Mouse (Mus musculus): ENCODE data around the gene Car6.

DNA sequence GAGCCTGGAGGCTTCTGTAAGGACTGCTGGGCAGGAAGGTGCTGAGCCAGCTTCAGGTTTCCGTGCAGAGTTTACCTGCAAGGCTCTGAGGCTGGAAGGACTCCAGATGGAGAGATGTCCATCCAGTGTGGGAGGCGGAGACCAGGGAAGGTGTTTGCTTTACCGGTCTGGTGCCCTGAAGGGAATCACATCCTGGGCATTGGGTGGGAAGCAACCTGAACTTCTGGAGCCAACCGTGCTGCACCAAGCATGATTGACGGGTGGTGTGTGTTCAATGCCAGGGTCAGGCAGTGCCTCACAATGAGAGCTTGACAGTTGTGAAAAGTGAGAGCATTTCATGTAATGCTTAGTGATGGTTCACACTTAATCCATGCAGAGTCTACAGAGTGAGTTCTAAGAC, 47.8 kb upstream of the Car6 start:
- TF ChIP-seq CTCF (IDR thresholded peaks at IDR 0.05; ENCODE audit: low read depth) (no peak), EP300 (IDR thresholded peaks at IDR 0.05; ENCODE audit: low read depth) (no peak)
